8 mouse cellular contexts compared by ENCODE assay signal in genomic region chr16:37384821-37385344, GRCm38 (mm10). TPM values are rescaled to one million over a fixed set of nuclear protein-coding genes. Genes with fewer than 3 reads are reported as not detected.
DNase-seq lines count a peak whose midpoint lies in the region; ATAC-seq and TF ChIP-seq lines count a peak whose summit lies in the region.

Stxbp5l (minus strand) TSS chr16:37384962.

- H3K27ac ChIP-seq in forebrain, embryonic 11.5 days (ENCODE audit: low read depth, low read length), result no peak within 1 kb of the TSS
- no peak within 1 kb of the TSS for H3K27ac ChIP-seq in heart, embryonic 14.5 days (replicated peaks in 1 of 2; ENCODE audit: control insufficient read depth in 1 of 2, insufficient read depth in 1 of 2, low read depth in 2 of 2, low read length in 2 of 2)
- H3K27ac ChIP-seq in liver, adult 2 months (replicated peaks; ENCODE audit: insufficient read depth, low read depth, low read length), result no peak within 1 kb of the TSS
- no peak within 1 kb of the TSS for H3K27ac ChIP-seq in stomach, embryonic 16.5 days (ENCODE audit: low read length)

- H3K4me3 ChIP-seq in forebrain, embryonic 11.5 days (ENCODE audit: low read depth, low read length), result peak within 1 kb of the TSS; percentile 52
- H3K4me3 ChIP-seq in heart, embryonic 14.5 days (ENCODE audit: control insufficient read depth in 1 of 2, insufficient read depth in 1 of 2, low read depth in 1 of 2, low read length in 2 of 2), result peak within 1 kb of the TSS; percentile 53 to 57
- H3K4me3 ChIP-seq in liver, adult 2 months (ENCODE audit: insufficient read depth, low read depth, low read length), result peak within 1 kb of the TSS; percentile 48; the same call in 1 of the 2 replicates
- H3K4me3 ChIP-seq in stomach, embryonic 16.5 days (replicated peaks; ENCODE audit: low read length), result peak within 1 kb of the TSS; percentile 53

- H3K4me2 ChIP-seq in forebrain, embryonic 11.5 days (ENCODE audit: low read depth, low read length, severe bottlenecking), result peak within 1 kb of the TSS; percentile 85
- H3K4me2 ChIP-seq in heart, embryonic 14.5 days (ENCODE audit: low read length), result peak within 1 kb of the TSS; percentile 99
- peak within 1 kb of the TSS; percentile 97 for H3K4me2 ChIP-seq in stomach, embryonic 16.5 days (ENCODE audit: low read depth, low read length)

- peaks cover 5% of the 10 kb centered on the region; the same call in 1 of the 2 replicates for H3K27me3 ChIP-seq in forebrain, embryonic 11.5 days (ENCODE audit: control insufficient read depth, insufficient read depth, low read length)
- H3K27me3 ChIP-seq in heart, embryonic 14.5 days (ENCODE audit: control insufficient read depth, insufficient read depth, low read length), result peaks cover 16% of the 10 kb centered on the region; the same call in 1 of the 2 replicates
- H3K27me3 ChIP-seq in liver, adult 2 months (ENCODE audit: control insufficient read depth, insufficient read depth, low read length), result peaks cover 4% of the 10 kb centered on the region
- H3K27me3 ChIP-seq in stomach, embryonic 16.5 days (ENCODE audit: control insufficient read depth, insufficient read depth, low read length), result 0 out of 2 replicates have a peak, but pooled peaks cover 3% of the 10 kb centered on the region

- under 1% methylated on average over 33 of the region's 33 CpGs for WGBS in forebrain, embryonic 11.5 days
- 0% methylated on average over 33 of the region's 33 CpGs for WGBS in heart, embryonic 14.5 days
- WGBS in liver, adult 2 months, result under 1% methylated on average over 30 of the region's 33 CpGs
- 1% methylated on average over 33 of the region's 33 CpGs for WGBS in stomach, embryonic 16.5 days

- no peaks in the 10 kb centered on the region for H3K36me3 ChIP-seq in forebrain, embryonic 11.5 days (ENCODE audit: control insufficient read depth, insufficient read depth, low read length)
- no peaks in the 10 kb centered on the region for H3K36me3 ChIP-seq in heart, embryonic 14.5 days (ENCODE audit: control insufficient read depth, insufficient read depth, low read length)
- no peaks in the 10 kb centered on the region for H3K36me3 ChIP-seq in liver, adult 2 months (ENCODE audit: control insufficient read depth, insufficient read depth, low read length)
- no peaks in the 10 kb centered on the region for H3K36me3 ChIP-seq in stomach, embryonic 16.5 days (ENCODE audit: control insufficient read depth, insufficient read depth, low read length)

- H3K4me1 ChIP-seq in forebrain, embryonic 11.5 days (replicated peaks; ENCODE audit: control insufficient read depth, insufficient read depth, low read length), result no peaks in the 10 kb centered on the region; the same call in 1 of the 2 replicates
- H3K4me1 ChIP-seq in heart, embryonic 14.5 days (ENCODE audit: control insufficient read depth in 2 of 2, insufficient read depth in 2 of 2, low read length in 2 of 2), result peaks cover 7 to 9% of the 10 kb centered on the region in 2 experiments; a peak in 3 of 4 replicates
- peaks cover 3% of the 10 kb centered on the region for H3K4me1 ChIP-seq in liver, adult 2 months (ENCODE audit: control insufficient read depth, insufficient read depth, low read length)
- peaks cover 4% of the 10 kb centered on the region; the same call in 1 of the 2 replicates for H3K4me1 ChIP-seq in stomach, embryonic 16.5 days (ENCODE audit: control insufficient read depth, insufficient read depth, low read length)

- no peaks in the 10 kb centered on the region for H3K79me2 ChIP-seq in liver, adult 2 months (ENCODE audit: control insufficient read depth, insufficient read depth, low read length)

- ATAC-seq in CD4-positive, CD25-positive, alpha-beta regulatory T cell, adult 4 months, result no peak
- peak; percentile 97 for ATAC-seq in forebrain, embryonic 11.5 days (replicated peaks; ENCODE audit: low FRiP score)
- ATAC-seq in heart, embryonic 14.5 days (ENCODE audit: insufficient number of reproducible peaks, insufficient read depth, low FRiP score, low read depth), result peak; percentile 97
- ATAC-seq in stomach, embryonic 16.5 days (ENCODE audit: insufficient read depth, low FRiP score), result peak; percentile 96

- TF ChIP-seq CTCF in liver, adult 2 months (IDR thresholded peaks at IDR 0.05; ENCODE audit: low read depth, low read length), result no peak

- no peaks in the 10 kb centered on the region for H3K9me3 ChIP-seq in forebrain, embryonic 11.5 days (ENCODE audit: control insufficient read depth, low read length)
- no peaks in the 10 kb centered on the region for H3K9me3 ChIP-seq in heart, embryonic 14.5 days (ENCODE audit: control insufficient read depth, low read length)
- no peaks in the 10 kb centered on the region for H3K9me3 ChIP-seq in stomach, embryonic 16.5 days (replicated peaks; ENCODE audit: control insufficient read depth, low read length)

- peak within 1 kb of the TSS; percentile 55 for H3K9ac ChIP-seq in forebrain, embryonic 11.5 days (ENCODE audit: low read length)
- peak within 1 kb of the TSS; percentile 52 for H3K9ac ChIP-seq in heart, embryonic 14.5 days (ENCODE audit: low read length)
- peak within 1 kb of the TSS; percentile 7; the same call in 1 of the 2 replicates for H3K9ac ChIP-seq in liver, adult 2 months (ENCODE audit: low read depth, low read length)
- H3K9ac ChIP-seq in stomach, embryonic 16.5 days (ENCODE audit: low read length), result peak within 1 kb of the TSS; percentile 49

- DNase-seq in CD4-positive, CD25-positive, alpha-beta regulatory T cell, adult 2 months (ENCODE audit: low read depth, low spot score), result peak; percentile 22
- peak; percentile 97 for DNase-seq in forebrain, embryonic 11.5 days (ENCODE audit: low spot score)
- peak; percentile 95 for DNase-seq in kidney, postnatal 10 days
- peak; percentile 95 for DNase-seq in liver, adult 2 months (ENCODE audit: extremely low read depth, low read depth, low spot score)
- peak; percentile 96 for DNase-seq in neural tube, embryonic 10.5 days (ENCODE audit: extremely low spot score, low spot score)

- 0 out of 2 replicates have a peak, but pooled peaks have one; percentile 36 for TF ChIP-seq POLR2A in liver, adult 2 months (IDR thresholded peaks at IDR 0.05; ENCODE audit: extremely low read depth, insufficient read depth, low read length)

RNA-seq across cellular contexts. Expression of gene Stxbp5l, which starts in this region (rescaled TPM):
- under 1 TPM in 1 of 2 experiments, not detected in 1; 0.26 TPM for polyA plus RNA-seq in CD4-positive, CD25-positive, alpha-beta regulatory T cell, adult 4 months (2017; shearing (Covaris generic))
- polyA plus RNA-seq in forebrain, embryonic 11.5 days (2014; fragmentation: Nextera tagmentation; extraction: Ambion mirVana), result 2.6 and 3.1 TPM in 2 replicates
- 0.12 TPM in 2 replicates for polyA plus RNA-seq in heart, embryonic 14.5 days (2014; fragmentation: Nextera tagmentation; extraction: Ambion mirVana)
- 0.46 and 2.3 TPM in 2 replicates for total RNA-seq in liver, adult 2 months (2014; rRNA removed)
- polyA plus RNA-seq in liver, adult 2 months (2012; rRNA removed), result 0.02 TPM in 1 of 2 replicates, not detected in the other
- 2.6 and 3.6 TPM in 2 replicates for polyA plus RNA-seq in stomach, embryonic 16.5 days (2015; fragmentation: Nextera tagmentation; extraction: Ambion mirVana)

Comparison
In these comparisons a context has a peak if more than half of its experiments do, and no peak if none do; other contexts are left out.
1. Peak in ATAC-seq, H3K4me3 ChIP-seq, H3K9ac ChIP-seq and H3K4me2 ChIP-seq in heart, embryonic 14.5 days; RNA of the gene not detected or under 1 TPM.
2. DNase-seq: peak in every context shown above with its lines; median percentile 97 in forebrain, embryonic 11.5 days; 96 in neural tube, embryonic 10.5 days; 95 in kidney, postnatal 10 days; 95 in liver, adult 2 months; 22 in CD4-positive, CD25-positive, alpha-beta regulatory T cell, adult 2 months.